Mouse (Mus musculus) forebrain, postnatal 0 days (tissue): ENCODE data around the gene Jmjd1c. TPM values are rescaled to one million over a fixed set of nuclear protein-coding genes. Genes with fewer than 3 reads are reported as not detected.

ENCODE experiments used
- ATAC-seq: fragments of 200-750 bp; cut with Nextera tagmentation; 2 replicates; pipeline ENCODE4 v1.8.0; 2017; ENCODE audit warnings: mild to moderate bottlenecking, moderate library complexity
- DNase-seq: peaks from one replicate; pipeline ENCODE4 v3.0.0-alpha.2; 2015
- H3K27ac ChIP-seq: fragments of 300-500 bp; sonication (generic); 2 replicates; pipeline ENCODE4 v1.5.1; 2014; ENCODE audit warnings: low read depth, mild to moderate bottlenecking, antibody characterized with exemption, low read length, moderate library complexity, mixed read lengths
- H3K27me3 ChIP-seq: fragments of 300-500 bp; sonication (generic); 2 replicates; pipeline ENCODE4 v1.6.1; 2014; ENCODE audit warnings: mild to moderate bottlenecking, low read length, mixed read lengths; ENCODE audit not compliant: insufficient read depth
- H3K36me3 ChIP-seq: fragments of 300-500 bp; sonication (generic); 2 replicates; pipeline ENCODE4 v1.6.1; 2014; ENCODE audit warnings: mild to moderate bottlenecking, moderate library complexity; ENCODE audit not compliant: insufficient read depth
- H3K4me1 ChIP-seq: fragments of 300-500 bp; sonication (generic); 2 replicates; pipeline ENCODE4 v1.6.1; 2014; ENCODE audit warnings: antibody characterized with exemption; ENCODE audit not compliant: insufficient read depth
- H3K4me2 ChIP-seq: fragments of 300-500 bp; sonication (generic); 2 replicates; pipeline ENCODE4 v1.6.1; 2014; ENCODE audit warnings: low read depth, mild to moderate bottlenecking, moderate library complexity
- H3K4me3 ChIP-seq: fragments of 300-500 bp; sonication (generic); 2 replicates; pipeline ENCODE4 v1.5.1; 2014; ENCODE audit warnings: low read depth, low read length, mixed read lengths
- H3K9ac ChIP-seq: fragments of 300-500 bp; sonication (generic); 2 replicates; pipeline ENCODE4 v1.6.1; 2014; ENCODE audit warnings: mild to moderate bottlenecking
- H3K9me3 ChIP-seq: fragments of 300-500 bp; sonication (generic); 2 replicates; pipeline ENCODE4 v1.6.1; 2016; ENCODE audit warnings: low read length
- CTCF ChIP-seq: sonication (generic); IDR thresholded peaks from 2 replicates; pipeline ENCODE4 v1.5.1; 2016; ENCODE audit warnings: antibody characterized with exemption, control low read depth, low read depth
- WGBS: fragments of 180-500 bp; shearing (Covaris S2); extraction: QIAGEN DNeasy Blood & Tissue Kit; methylation state at CpG from one replicate; pipeline ENCODE4 v1.1.7; 2014; 5-methylcytosine and 5-hydroxymethylcytosine counted together
- polyA plus RNA-seq: library from polyadenylated mRNA; unstranded; fragments of >200 nt; fragmentation: Nextera tagmentation; extraction: Ambion mirVana; gene quantifications from 2 replicates; pipeline ENCODE4 v1.2.1, GENCODE M21; 2015
- total RNA-seq: library from RNA; depleted of rRNA; stranded (reverse); fragments of >200 nt; gene quantifications from 2 replicates; pipeline ENCODE4 v1.2.3, GENCODE M21; 2014

Jmjd1c gene
- total and polyA plus RNA-seq, 2 experiments from 2014 or later, result 44.4 to 76.8 TPM

GRCm38 (mm10) chr10:67104543-67104942, 8.6 kb downstream of the Jmjd1c start:
- no peak overlapping the region for H3K9ac ChIP-seq
- 25% methylated on average over 9 of the region's 9 CpGs for WGBS
- no peaks in the 10 kb centered on the region for H3K9me3 ChIP-seq
- H3K4me2 ChIP-seq, result no peak overlapping the region
- no peak for DNase-seq
- no peaks in the 10 kb centered on the region for H3K27me3 ChIP-seq
- H3K4me3 ChIP-seq, result no peak overlapping the region
- ATAC-seq, result no peak
- no peak for TF ChIP-seq CTCF
- no peaks in the 10 kb centered on the region for H3K36me3 ChIP-seq
- peaks cover 27% of the 10 kb centered on the region for H3K4me1 ChIP-seq
- H3K27ac ChIP-seq, result no peak overlapping the region

- H3K4me2 ChIP-seq, result 0 out of 2 replicates have a peak overlapping the region, but pooled peaks have one; percentile 8
- no peaks in the 10 kb centered on the region for H3K27me3 ChIP-seq
- no peak overlapping the region for H3K9ac ChIP-seq
- H3K27ac ChIP-seq, result no peak overlapping the region
- ATAC-seq, result peak; percentile 56
- no peak overlapping the region for H3K4me3 ChIP-seq
- H3K9me3 ChIP-seq, result no peaks in the 10 kb centered on the region
- no peak for TF ChIP-seq CTCF
- peaks cover 21% of the 10 kb centered on the region for H3K4me1 ChIP-seq
- no peak for DNase-seq
- 53% methylated on average over 19 of the region's 19 CpGs for WGBS
- H3K36me3 ChIP-seq, result peaks cover 5% of the 10 kb centered on the region; the same call in 1 of the 2 replicates
These were observed 9.6 kb downstream of the Jmjd1c start for GRCm38 (mm10) chr10:67105331-67106217.

- Histone ChIP-seq H3K9me3 (no peaks in the 10 kb centered on the region), H3K27me3 (no peaks in the 10 kb centered on the region), H3K36me3 (peaks cover 5% of the 10 kb centered on the region; the same call in 1 of the 2 replicates), H3K4me3 (no peak overlapping the region), H3K4me1 (peaks cover 19% of the 10 kb centered on the region), H3K27ac (no peak overlapping the region), H3K4me2 (no peak overlapping the region), H3K9ac (no peak overlapping the region)
- WGBS, result 46% methylated on average over 6 of the region's 6 CpGs
- no peak for ATAC-seq
- no peak for TF ChIP-seq CTCF
- no peak for DNase-seq
These were observed 10.5 kb downstream of the Jmjd1c start for GRCm38 (mm10) chr10:67106400-67106799.

- Histone ChIP-seq H3K9ac (no peak overlapping the region), H3K4me3 (no peak overlapping the region), H3K27ac (no peak overlapping the region), H3K9me3 (no peaks in the 10 kb centered on the region), H3K27me3 (no peaks in the 10 kb centered on the region), H3K4me2 (no peak overlapping the region), H3K36me3 (peaks cover 5% of the 10 kb centered on the region; the same call in 1 of the 2 replicates), H3K4me1 (peaks cover 19% of the 10 kb centered on the region)
- TF ChIP-seq CTCF, result no peak
- no peak for DNase-seq
- no peak for ATAC-seq
- 49% methylated on average over 9 of the region's 9 CpGs for WGBS
These were observed 11.3 kb downstream of the Jmjd1c start for GRCm38 (mm10) chr10:67107017-67107761.

GRCm38 (mm10) chr10:67108096-67108495, 12.2 kb downstream of the Jmjd1c start:
- peaks cover 19% of the 10 kb centered on the region for H3K4me1 ChIP-seq
- no peak overlapping the region for H3K4me3 ChIP-seq
- no peak overlapping the region for H3K27ac ChIP-seq
- no peak for TF ChIP-seq CTCF
- no peak for ATAC-seq
- peaks cover 5% of the 10 kb centered on the region; the same call in 1 of the 2 replicates for H3K36me3 ChIP-seq
- H3K4me2 ChIP-seq, result no peak overlapping the region
- WGBS, result 30% methylated on average over 9 of the region's 9 CpGs
- no peak for DNase-seq
- H3K9ac ChIP-seq, result no peak overlapping the region
- H3K9me3 ChIP-seq, result no peaks in the 10 kb centered on the region
- no peaks in the 10 kb centered on the region for H3K27me3 ChIP-seq

- Histone ChIP-seq H3K9ac (no peak overlapping the region), H3K4me1 (peaks cover 7% of the 10 kb centered on the region), H3K36me3 (peaks cover 5% of the 10 kb centered on the region; the same call in 1 of the 2 replicates), H3K9me3 (no peaks in the 10 kb centered on the region), H3K4me3 (no peak overlapping the region), H3K27ac (no peak overlapping the region), H3K4me2 (no peak overlapping the region), H3K27me3 (no peaks in the 10 kb centered on the region)
- TF ChIP-seq CTCF, result no peak
- DNase-seq (no peak), ATAC-seq (no peak)
- WGBS, result 85% methylated on average over 5 of the region's 5 CpGs
These were observed 13.7 kb downstream of the Jmjd1c start for GRCm38 (mm10) chr10:67109635-67110034.
